Mouse (Mus musculus): Measurements from ENCODE around the gene Gng8.
A peak's percentile ranks its signal among the peaks of the same experiment; 100 is the strongest.

Gene Gng8

GRCm38 (mm10) chr7:16891641-16892351 lies at the start of gene Gng8:
Gene Gng8, plus strand, starts transcription at chr7:16891786.
- peak; percentile 90 for DNase-seq (ENCODE audit: low read depth, low spot score)

GRCm38 (mm10) chr7:16842645-16843063 lies 48.9 kb upstream of the Gng8 start, which contains the start of gene Prkd2:
Gene Prkd2, plus strand, starts transcription at chr7:16842902.
- peak; percentile 86 for DNase-seq (ENCODE audit: low read depth, low spot score)

GRCm38 (mm10) chr7:16843441-16844171 lies 48.0 kb upstream of the Gng8 start:
- DNase-seq (ENCODE audit: low read depth, low spot score), result peak; percentile 24

GRCm38 (mm10) chr7:16844696-16845071 lies 46.9 kb upstream of the Gng8 start:
- DNase-seq (ENCODE audit: low read depth, low spot score), result no peak

GRCm38 (mm10) chr7:16845072-16845819 lies 46.3 kb upstream of the Gng8 start:
- DNase-seq (ENCODE audit: low read depth, low spot score), result no peak

- DNase-seq (ENCODE audit: low read depth, low spot score), result no peak
These were observed 45.8 kb upstream of the Gng8 start for GRCm38 (mm10) chr7:16845820-16846167.

GRCm38 (mm10) chr7:16846775-16847174 lies 44.8 kb upstream of the Gng8 start:
- DNase-seq (ENCODE audit: low read depth, low spot score), result no peak

- no peak for DNase-seq (ENCODE audit: low read depth, low spot score)
These were observed 44.1 kb upstream of the Gng8 start for GRCm38 (mm10) chr7:16847507-16847906.

GRCm38 (mm10) chr7:16848579-16848978 lies 43.0 kb upstream of the Gng8 start:
- DNase-seq (ENCODE audit: low read depth, low spot score), result peak; percentile 36

GRCm38 (mm10) chr7:16851636-16852035 lies 40.0 kb upstream of the Gng8 start:
- DNase-seq (ENCODE audit: low read depth, low spot score), result no peak

GRCm38 (mm10) chr7:16853302-16853831 lies 38.2 kb upstream of the Gng8 start:
- no peak for DNase-seq (ENCODE audit: low read depth, low spot score)

GRCm38 (mm10) chr7:16858336-16858735 lies 33.2 kb upstream of the Gng8 start:
- DNase-seq (ENCODE audit: low read depth, low spot score), result no peak

- DNase-seq (ENCODE audit: low read depth, low spot score), result peak; percentile 74
These were observed 31.5 kb upstream of the Gng8 start for GRCm38 (mm10) chr7:16859902-16860651.

GRCm38 (mm10) chr7:16867488-16867887 lies 24.1 kb upstream of the Gng8 start:
- DNase-seq (ENCODE audit: low read depth, low spot score), result no peak

- peak; percentile 87 for DNase-seq (ENCODE audit: low read depth, low spot score)
These were observed 22.1 kb upstream of the Gng8 start for GRCm38 (mm10) chr7:16869497-16869896.

- no peak for DNase-seq (ENCODE audit: low read depth, low spot score)
These were observed 20.0 kb upstream of the Gng8 start for GRCm38 (mm10) chr7:16871600-16871999.

GRCm38 (mm10) chr7:16872478-16872877 lies 19.1 kb upstream of the Gng8 start:
- no peak for DNase-seq (ENCODE audit: low read depth, low spot score)

- DNase-seq (ENCODE audit: low read depth, low spot score), result no peak
These were observed 18.2 kb upstream of the Gng8 start for GRCm38 (mm10) chr7:16873392-16873791.

- DNase-seq (ENCODE audit: low read depth, low spot score), result peak; percentile 84
These were observed 17.4 kb upstream of the Gng8 start for GRCm38 (mm10) chr7:16874190-16874589.

- DNase-seq (ENCODE audit: low read depth, low spot score), result peak; percentile 100
These were observed 16.8 kb upstream of the Gng8 start for GRCm38 (mm10) chr7:16874756-16875309.

- DNase-seq (ENCODE audit: low read depth, low spot score), result no peak
These were observed 16.5 kb upstream of the Gng8 start, which contains the start of gene Dact3 for GRCm38 (mm10) chr7:16875310-16875325. Gene Dact3, plus strand, starts transcription at chr7:16875317.

GRCm38 (mm10) chr7:16875326-16875725 lies 16.3 kb upstream of the Gng8 start:
- DNase-seq (ENCODE audit: low read depth, low spot score), result no peak
